11 mouse cellular contexts compared by ENCODE assay signal in genomic region chr17:25944366-25945163, GRCm38 (mm10). TPM values are rescaled to one million over a fixed set of nuclear protein-coding genes. Genes with fewer than 3 reads are reported as not detected.
DNase-seq lines count a peak whose midpoint lies in the region; ATAC-seq and TF ChIP-seq lines count a peak whose summit lies in the region.
"Had no signal": no experiment of that assay in that cellular context is flagged by ENCODE, and none has a peak within 500 bp of the region (broad histone marks: within the 10 kb centered on the region; RNA-seq: fewer than 3 reads in every experiment).

Gene Pigq (minus strand): TSS chr17:25944936.
Gene Nhlrc4 (minus strand): TSS chr17:25944961.

- no peak within 1 kb of the TSS for H3K27ac ChIP-seq in hindbrain, embryonic 13.5 days
- no peak within 1 kb of the TSS for H3K27ac ChIP-seq in hindbrain, embryonic 12.5 days
- H3K27ac ChIP-seq in stomach, embryonic 15.5 days: no peak within 1 kb of the TSS
- H3K27ac ChIP-seq in stomach, postnatal 0 days (replicated peaks): no peak within 1 kb of the TSS
- no peak within 1 kb of the TSS for H3K27ac ChIP-seq in limb, embryonic 13.5 days
- H3K27ac ChIP-seq: hindbrain, postnatal 0 days had no signal

- H3K9me3 ChIP-seq in hindbrain, embryonic 13.5 days: no peaks in the 10 kb centered on the region
- no peaks in the 10 kb centered on the region for H3K9me3 ChIP-seq in hindbrain, embryonic 12.5 days (replicated peaks)
- H3K9me3 ChIP-seq in stomach, embryonic 15.5 days: no peaks in the 10 kb centered on the region
- H3K9me3 ChIP-seq in stomach, postnatal 0 days (ENCODE audit: control insufficient read depth, low read length): no peaks in the 10 kb centered on the region
- no peaks in the 10 kb centered on the region for H3K9me3 ChIP-seq in limb, embryonic 13.5 days

- H3K27me3 ChIP-seq in hindbrain, embryonic 13.5 days: peaks cover 5% of the 10 kb centered on the region
- H3K27me3 ChIP-seq in hindbrain, embryonic 12.5 days: peaks cover 4% of the 10 kb centered on the region
- H3K27me3 ChIP-seq in stomach, embryonic 15.5 days (replicated peaks): no peaks in the 10 kb centered on the region
- H3K27me3 ChIP-seq in stomach, postnatal 0 days (ENCODE audit: control insufficient read depth, insufficient read depth, low read length): no peaks in the 10 kb centered on the region
- H3K27me3 ChIP-seq in limb, embryonic 13.5 days: peaks cover 4% of the 10 kb centered on the region

- no peaks in the 10 kb centered on the region for H3K36me3 ChIP-seq in hindbrain, embryonic 13.5 days
- H3K36me3 ChIP-seq in hindbrain, embryonic 12.5 days: no peaks in the 10 kb centered on the region
- H3K36me3 ChIP-seq in stomach, embryonic 15.5 days: no peaks in the 10 kb centered on the region
- no peaks in the 10 kb centered on the region for H3K36me3 ChIP-seq in stomach, postnatal 0 days (ENCODE audit: control insufficient read depth, insufficient read depth, low read length)
- H3K36me3 ChIP-seq in limb, embryonic 13.5 days: no peaks in the 10 kb centered on the region

- TF ChIP-seq EP300 in stomach, postnatal 0 days (optimal IDR thresholded peaks at IDR 0.05): no peak

- no peak for TF ChIP-seq CTCF in stomach, postnatal 0 days (IDR thresholded peaks at IDR 0.05; ENCODE audit: low read depth)

- H3K4me3 ChIP-seq in hindbrain, embryonic 13.5 days: no peak within 1 kb of the TSS
- H3K4me3 ChIP-seq in hindbrain, embryonic 12.5 days: no peak within 1 kb of the TSS
- H3K4me3 ChIP-seq in stomach, embryonic 15.5 days (replicated peaks): no peak within 1 kb of the TSS
- H3K4me3 ChIP-seq in stomach, postnatal 0 days (ENCODE audit: low read depth, low read length): no peak within 1 kb of the TSS
- no peak within 1 kb of the TSS for H3K4me3 ChIP-seq in limb, embryonic 13.5 days

- ATAC-seq in hindbrain, embryonic 13.5 days (ENCODE audit: low FRiP score): no peak
- ATAC-seq in hindbrain, embryonic 12.5 days (ENCODE audit: low FRiP score): no peak
- peak; percentile 59; the same call in 1 of the 2 replicates for ATAC-seq in stomach, embryonic 15.5 days (ENCODE audit: insufficient read depth, low FRiP score, low read depth)
- no peak for ATAC-seq in stomach, postnatal 0 days (ENCODE audit: low FRiP score, low TSS enrichment)
- ATAC-seq in limb, embryonic 13.5 days (ENCODE audit: low FRiP score, low read depth): no peak
- ATAC-seq: hindbrain, postnatal 0 days had no signal

- H3K4me2 ChIP-seq in hindbrain, embryonic 13.5 days: no peak within 1 kb of the TSS
- no peak within 1 kb of the TSS for H3K4me2 ChIP-seq in hindbrain, embryonic 12.5 days (replicated peaks)
- no peak within 1 kb of the TSS for H3K4me2 ChIP-seq in stomach, embryonic 15.5 days
- no peak within 1 kb of the TSS for H3K4me2 ChIP-seq in stomach, postnatal 0 days (replicated peaks; ENCODE audit: low read depth)
- no peak within 1 kb of the TSS for H3K4me2 ChIP-seq in limb, embryonic 13.5 days (replicated peaks)
- H3K4me2 ChIP-seq: midbrain, embryonic 11.5 days had no signal

- H3K4me1 ChIP-seq in hindbrain, embryonic 13.5 days (replicated peaks): peaks cover 28% of the 10 kb centered on the region
- H3K4me1 ChIP-seq in hindbrain, embryonic 12.5 days: peaks cover 12% of the 10 kb centered on the region
- H3K4me1 ChIP-seq in stomach, embryonic 15.5 days: peaks cover 14% of the 10 kb centered on the region
- H3K4me1 ChIP-seq in stomach, postnatal 0 days (replicated peaks; ENCODE audit: control insufficient read depth, insufficient read depth): no peaks in the 10 kb centered on the region
- H3K4me1 ChIP-seq in limb, embryonic 13.5 days: peaks cover 19% of the 10 kb centered on the region

- DNase-seq in stomach, postnatal 0 days (ENCODE audit: low spot score): no peak
- DNase-seq in urinary bladder, postnatal 4 days (ENCODE audit: low spot score in 2 of 2): no peak
- DNase-seq in urinary bladder, adult 2 months (ENCODE audit: low spot score): no peak
- DNase-seq: cerebellum, adult 9-10 months; heart, adult 18-20 months had no signal

- H3K9ac ChIP-seq in hindbrain, embryonic 13.5 days: peak within 1 kb of the TSS; percentile 51; the same call in 1 of the 2 replicates
- H3K9ac ChIP-seq in hindbrain, embryonic 12.5 days: no peak within 1 kb of the TSS
- H3K9ac ChIP-seq in stomach, embryonic 15.5 days: no peak within 1 kb of the TSS
- H3K9ac ChIP-seq in stomach, postnatal 0 days (ENCODE audit: low read length): no peak within 1 kb of the TSS
- peak within 1 kb of the TSS; percentile 19; the same call in 1 of the 2 replicates for H3K9ac ChIP-seq in limb, embryonic 13.5 days

- WGBS in hindbrain, embryonic 13.5 days: 74% methylated on average over 5 of the region's 6 CpGs
- WGBS in hindbrain, embryonic 12.5 days: 56% methylated on average over 6 of the region's 6 CpGs
- WGBS in stomach, embryonic 15.5 days: 51% methylated on average over 6 of the region's 6 CpGs
- WGBS in stomach, postnatal 0 days: 50% methylated on average over 6 of the region's 6 CpGs
- 51% methylated on average over 6 of the region's 6 CpGs for WGBS in limb, embryonic 13.5 days

RNA-seq across cellular contexts. Expression of gene Pigq, which starts in this region (rescaled TPM):
- polyA plus RNA-seq in hindbrain, embryonic 13.5 days (2015; fragmentation: Nextera tagmentation; extraction: Ambion mirVana): 57.1 and 58.9 TPM in 2 replicates
- 53.6 and 57.5 TPM in 2 replicates for polyA plus RNA-seq in hindbrain, embryonic 12.5 days (2016; fragmentation: Nextera tagmentation; extraction: Ambion mirVana)
- 60.7 and 60.8 TPM in 2 replicates for polyA plus RNA-seq in stomach, embryonic 15.5 days (2015; fragmentation: Nextera tagmentation; extraction: Ambion mirVana)
- 25.4 and 29.9 TPM in 2 replicates for polyA plus RNA-seq in stomach, postnatal 0 days (2015; fragmentation: Nextera tagmentation; extraction: Ambion mirVana)
- polyA plus RNA-seq in limb, embryonic 13.5 days (2015; fragmentation: Nextera tagmentation; extraction: Ambion mirVana): 50.2 and 50.5 TPM in 2 replicates
- polyA plus RNA-seq in urinary bladder, adult 2 months (2012; rRNA removed): 48.7 and 53.5 TPM in 2 replicates

RNA-seq across cellular contexts. Expression of gene Nhlrc4, which starts in this region (rescaled TPM):
- 0.09 TPM in 1 of 2 replicates, not detected in the other for polyA plus RNA-seq in hindbrain, embryonic 13.5 days (2015; fragmentation: Nextera tagmentation; extraction: Ambion mirVana)
- 0.27 TPM in 1 of 2 replicates, not detected in the other for polyA plus RNA-seq in hindbrain, embryonic 12.5 days (2016; fragmentation: Nextera tagmentation; extraction: Ambion mirVana)
- polyA plus RNA-seq in stomach, embryonic 15.5 days (2015; fragmentation: Nextera tagmentation; extraction: Ambion mirVana): 0.30 TPM in 1 of 2 replicates, not detected in the other
- not detected in 2 replicates for polyA plus RNA-seq in stomach, postnatal 0 days (2015; fragmentation: Nextera tagmentation; extraction: Ambion mirVana)
- not detected in 2 replicates for polyA plus RNA-seq in limb, embryonic 13.5 days (2015; fragmentation: Nextera tagmentation; extraction: Ambion mirVana)
- polyA plus RNA-seq in urinary bladder, adult 2 months (2012; rRNA removed): 0.15 TPM in 1 of 2 replicates, not detected in the other

Comparison
In these comparisons a context has a peak if more than half of its experiments do, and no peak if none do; other contexts are left out.
1. H3K9ac ChIP-seq: peak in hindbrain, embryonic 13.5 days (single experiment) and limb, embryonic 13.5 days (single experiment); none in hindbrain, embryonic 12.5 days (single experiment), stomach, embryonic 15.5 days (single experiment) and stomach, postnatal 0 days (single experiment).